Mouse (Mus musculus): ENCODE measurements around the gene Tpgs1. TPM values are rescaled to one million over a fixed set of nuclear protein-coding genes. Genes with fewer than 3 reads are reported as not detected.
A peak's percentile ranks its signal among the peaks of the same experiment; 100 is the strongest.

Tpgs1 gene
- total RNA-seq (2021), result 10 to 100 TPM; 69.8 to 77.1 TPM
- long read RNA-seq, experiment 1, transcript Tpgs1-201 (2 exons, 1,143 nt), result major isoform, 119 of 129 reads
- long read RNA-seq, experiment 1, partial matches to known transcripts, result 0 of 129 reads
- long read RNA-seq, experiment 1, other reads (novel, unspliced or antisense), result 6 of 129 reads
- long read RNA-seq, experiment 2, transcript Tpgs1-201 (2 exons, 1,143 nt), result major isoform, 96 of 104 reads
- long read RNA-seq, experiment 2, partial matches to known transcripts, result 0 of 104 reads
- long read RNA-seq, experiment 2, other reads (novel, unspliced or antisense), result 6 of 104 reads

- DNase-seq (ENCODE audit: low spot score in 2 of 2), result peak; percentile 91 to 92
Observed at GRCm38 (mm10) chr10:79668771-79669575, at the start of gene Tpgs1. Gene Tpgs1, plus strand, starts transcription at chr10:79669369.

GRCm38 (mm10) chr10:79623950-79624349, 45.2 kb upstream of the Tpgs1 start:
- DNase-seq (ENCODE audit: low spot score in 2 of 2), result no peak

- DNase-seq (ENCODE audit: low spot score in 2 of 2), result no peak
Observed at GRCm38 (mm10) chr10:79625398-79625797, 43.8 kb upstream of the Tpgs1 start.

GRCm38 (mm10) chr10:79626156-79626555, 43.0 kb upstream of the Tpgs1 start:
- DNase-seq (ENCODE audit: low spot score in 2 of 2), result no peak

- DNase-seq (ENCODE audit: low spot score in 2 of 2), result no peak
Observed at GRCm38 (mm10) chr10:79628377-79628776, 40.8 kb upstream of the Tpgs1 start.

- DNase-seq (ENCODE audit: low spot score in 2 of 2), result peak; percentile 58 to 75
Observed at GRCm38 (mm10) chr10:79631432-79631831, 37.7 kb upstream of the Tpgs1 start.

DNA sequence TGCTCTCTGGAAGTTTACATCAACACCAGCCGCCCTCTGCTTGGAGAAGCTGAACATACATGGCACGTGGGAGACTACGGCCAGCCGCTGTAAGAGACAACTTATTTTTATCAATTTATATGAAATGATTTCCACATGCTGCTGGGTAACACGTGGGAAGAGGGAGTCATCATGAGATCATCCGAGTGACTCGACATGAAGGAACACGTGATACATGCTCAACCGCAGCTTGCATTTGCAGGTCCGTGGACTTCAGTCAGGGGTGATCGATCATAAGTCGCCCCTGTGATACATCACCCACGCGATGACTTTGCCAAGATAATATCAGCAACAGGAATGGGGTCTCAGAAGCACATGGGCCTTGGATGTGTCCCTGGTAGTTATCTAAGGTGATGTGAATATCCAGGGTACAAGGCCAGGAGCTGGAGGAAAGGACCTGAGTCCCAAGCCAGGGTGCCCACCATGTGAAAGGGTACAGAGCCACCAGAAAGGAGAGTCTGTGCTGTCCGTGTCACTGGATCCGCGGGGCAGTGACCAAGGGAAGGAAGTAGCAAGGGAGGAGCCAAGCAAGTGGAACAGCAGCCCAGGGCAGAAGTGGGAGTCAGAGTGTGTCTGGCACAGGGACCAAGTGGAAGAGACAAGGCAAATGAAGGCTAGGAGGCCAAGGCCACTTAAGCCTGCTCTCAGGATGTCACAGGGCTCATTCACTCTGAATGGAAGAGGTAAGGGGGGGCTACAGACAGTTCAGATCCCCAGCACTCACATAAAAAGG, 36.0 kb upstream of the Tpgs1 start:
- DNase-seq (ENCODE audit: low spot score in 2 of 2), result peak in 1 of 2 experiments; percentile 42

DNA sequence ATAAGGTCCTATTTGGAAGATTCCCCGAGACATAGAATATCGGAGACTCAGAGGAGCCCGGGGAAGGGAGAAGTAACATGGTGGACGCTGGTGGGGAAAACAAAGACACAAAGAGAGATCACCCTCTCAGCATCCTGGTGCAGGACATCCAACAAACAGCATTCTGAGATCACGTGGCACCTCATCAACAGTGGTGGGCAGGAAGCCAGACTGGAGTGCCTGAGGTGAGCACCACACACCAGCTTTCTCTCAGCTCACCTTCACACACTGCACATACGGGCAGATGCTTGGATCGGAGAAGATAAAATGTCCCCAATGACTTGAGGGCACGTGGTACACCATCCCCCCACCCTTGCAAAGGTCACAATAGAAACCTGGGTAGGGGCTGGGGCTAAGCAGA, 32.9 kb upstream of the Tpgs1 start:
- no peak for DNase-seq (ENCODE audit: low spot score in 2 of 2)

DNA sequence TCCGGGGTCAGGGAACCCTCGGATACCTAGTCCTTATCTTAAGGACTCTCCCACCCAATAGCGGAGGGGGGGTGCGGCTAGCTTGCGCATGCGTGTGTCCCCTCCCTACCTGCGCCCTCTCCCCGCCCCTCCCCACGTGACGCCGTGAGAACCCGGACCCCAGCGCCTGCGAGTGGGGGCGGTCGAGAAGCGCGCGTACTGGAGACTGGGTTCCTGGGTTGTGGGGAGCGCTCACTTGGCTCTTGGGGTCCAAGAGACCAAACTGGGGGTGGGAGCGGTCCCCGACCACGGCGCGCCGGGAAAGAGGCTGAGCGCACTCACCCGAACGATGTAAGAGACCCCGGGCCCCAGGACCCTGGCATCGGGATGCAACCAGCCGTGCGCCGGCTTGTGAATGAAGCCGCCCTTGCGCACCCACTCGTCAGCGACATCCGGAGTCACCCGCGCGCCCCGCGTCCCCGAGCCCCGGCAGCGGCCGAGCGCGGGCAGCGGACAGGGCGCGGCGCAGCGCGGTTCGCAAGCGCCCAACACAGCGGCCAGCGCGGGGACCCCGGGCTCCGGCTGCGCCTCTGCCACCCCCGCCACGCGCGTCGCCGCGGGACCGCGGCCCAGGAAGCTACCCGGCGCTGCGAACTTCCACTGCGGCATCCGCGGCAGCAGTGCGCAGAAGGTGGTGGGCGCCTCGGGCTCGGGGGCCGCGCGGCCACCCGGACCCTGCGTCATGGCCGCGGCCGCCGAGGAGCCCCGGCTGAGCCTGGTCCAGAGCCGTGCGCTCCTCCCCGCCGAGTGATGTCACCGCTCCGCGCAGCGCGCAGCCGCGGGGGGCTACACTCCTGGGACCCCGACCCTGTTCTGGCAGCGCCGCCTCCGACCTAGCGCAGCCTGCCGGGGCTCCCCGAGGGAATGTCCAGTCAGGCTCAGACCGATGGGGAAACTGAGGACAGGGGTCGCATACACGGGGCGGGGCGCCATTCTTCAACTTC, 31.8 kb upstream of the Tpgs1 start, which contains the start of gene Shc2:
Shc2 (minus strand) TSS at position 791 of the 983 bp plus-strand sequence.
- peak; percentile 81 to 86 for DNase-seq (ENCODE audit: low spot score in 2 of 2)

DNA sequence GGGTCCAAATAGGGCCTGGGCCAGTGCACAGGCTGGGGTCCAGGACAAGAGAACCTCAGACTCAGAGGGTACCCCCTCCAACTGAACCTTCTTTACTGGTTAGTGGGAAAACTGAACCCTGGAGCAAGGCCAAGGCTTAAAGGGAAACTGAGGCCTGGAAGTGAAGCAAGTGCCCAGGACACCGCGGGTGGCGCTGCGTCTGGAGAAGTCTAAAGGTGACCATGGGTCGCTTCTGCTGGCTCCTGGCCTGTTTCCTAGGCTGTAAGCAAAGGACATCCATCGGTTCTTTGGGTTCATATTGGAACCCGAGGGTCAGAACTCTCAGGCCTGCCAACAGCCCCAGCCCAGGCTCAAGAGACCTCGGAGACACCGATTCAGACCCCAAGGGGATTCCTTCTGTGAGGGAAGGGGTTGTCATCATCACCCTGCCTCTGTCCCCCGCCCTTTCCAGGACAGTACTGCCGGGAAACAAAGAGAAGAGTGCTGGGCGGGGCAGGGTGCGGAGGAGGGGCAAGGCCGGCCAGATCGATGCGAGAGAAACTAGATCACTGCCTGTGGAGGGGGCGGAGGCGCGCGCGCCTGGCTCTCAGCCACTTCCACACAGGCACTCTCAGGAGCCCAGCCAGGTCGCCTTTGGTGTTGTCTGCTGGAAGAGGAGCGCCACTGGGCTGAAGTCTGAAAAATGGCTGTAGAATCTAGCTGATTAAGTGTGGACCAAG, 30.5 kb upstream of the Tpgs1 start:
- DNase-seq (ENCODE audit: low spot score in 2 of 2), result peak; percentile 67 to 81

DNA sequence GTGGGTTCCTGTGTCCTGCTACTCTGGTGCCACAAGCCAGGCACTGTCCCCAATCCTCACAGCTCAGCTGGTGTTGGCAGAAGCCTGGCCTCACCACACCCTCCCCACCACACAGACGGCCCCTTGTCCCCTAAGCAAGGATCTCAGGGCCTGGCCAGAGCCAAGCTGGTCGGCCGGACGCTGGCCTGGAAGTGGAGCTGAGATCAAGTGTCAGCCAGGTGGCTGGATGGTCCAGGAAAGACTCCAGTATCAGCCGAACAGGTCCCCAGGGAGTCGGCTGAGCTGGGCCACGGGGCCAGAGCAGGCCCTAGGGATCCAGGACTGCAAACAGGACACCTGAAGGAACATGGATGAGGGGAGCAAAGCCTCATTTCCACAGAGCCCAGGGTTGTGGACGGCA, 23.5 kb upstream of the Tpgs1 start, which contains the start of gene Odf3l2:
Odf3l2 (minus strand) TSS at position 28 of the 400 bp plus-strand sequence.
- no peak for DNase-seq (ENCODE audit: low spot score in 2 of 2)

GRCm38 (mm10) chr10:79649070-79649751, 20.0 kb upstream of the Tpgs1 start:
- peak; percentile 82 to 89 for DNase-seq (ENCODE audit: low spot score in 2 of 2)

DNA sequence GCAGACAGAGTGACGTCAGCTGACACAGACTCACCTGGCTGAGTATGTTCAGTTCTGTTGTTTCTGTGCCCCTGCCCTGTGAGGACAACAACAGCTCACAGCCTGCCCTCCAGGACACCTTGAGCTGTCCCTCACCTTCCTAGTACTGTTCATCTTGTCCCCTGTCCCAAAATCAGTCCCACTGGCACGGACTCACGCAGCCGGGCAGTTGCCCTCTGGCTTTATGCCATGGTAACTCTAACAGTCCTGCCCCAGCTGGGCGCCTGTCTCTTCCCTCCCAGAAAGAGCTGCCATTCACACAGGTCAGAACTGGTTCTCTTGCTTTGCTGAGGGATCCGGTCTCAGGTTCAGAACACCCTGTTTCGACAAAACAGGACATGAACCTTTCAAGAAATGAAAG, 16.4 kb upstream of the Tpgs1 start:
- DNase-seq (ENCODE audit: low spot score in 2 of 2), result no peak

GRCm38 (mm10) chr10:79654946-79655395, 14.2 kb upstream of the Tpgs1 start:
- no peak for DNase-seq (ENCODE audit: low spot score in 2 of 2)

- no peak for DNase-seq (ENCODE audit: low spot score in 2 of 2)
Observed at GRCm38 (mm10) chr10:79658829-79659228, 10.3 kb upstream of the Tpgs1 start.

GRCm38 (mm10) chr10:79660298-79660697, 8.9 kb upstream of the Tpgs1 start:
- DNase-seq (ENCODE audit: low spot score in 2 of 2), result no peak

- no peak for DNase-seq (ENCODE audit: low spot score in 2 of 2)
Observed at GRCm38 (mm10) chr10:79661861-79662260, 7.3 kb upstream of the Tpgs1 start.

DNA sequence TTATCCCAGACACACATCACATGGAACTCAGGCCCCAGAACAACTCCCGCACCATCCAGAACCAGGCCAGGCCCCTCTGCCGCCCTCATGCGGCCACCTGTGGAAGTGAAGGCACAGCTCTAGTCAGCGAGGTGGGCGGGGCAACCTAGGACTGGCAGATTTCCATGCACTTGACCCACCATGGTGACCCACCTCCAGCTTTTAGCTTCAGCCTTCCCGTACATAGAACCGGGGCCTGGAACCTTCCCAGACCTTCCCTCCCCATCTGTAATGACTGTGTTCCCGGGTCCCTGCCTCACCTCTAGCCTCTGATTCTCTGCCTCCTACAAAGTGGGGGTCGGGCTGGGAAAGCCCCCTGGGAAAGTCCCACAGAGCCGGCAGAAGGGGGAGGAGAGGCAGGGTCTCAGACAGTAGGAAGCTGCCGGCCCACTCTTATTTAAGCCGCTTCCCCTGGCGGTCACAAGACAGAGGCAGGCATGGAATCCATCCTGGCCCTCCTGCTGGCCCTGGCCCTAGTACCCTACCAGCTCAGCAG, 5.0 kb upstream of the Tpgs1 start, which contains the start of gene Madcam1:
Madcam1 (plus strand) TSS at position 429 of the 535 bp plus-strand sequence.
- DNase-seq (ENCODE audit: low spot score in 2 of 2), result peak; percentile 61 to 66
